Mouse (Mus musculus): ENCODE data around the gene Grin2d. TPM values are rescaled to one million over a fixed set of nuclear protein-coding genes. Genes with fewer than 3 reads are reported as not detected.
A peak's percentile ranks its signal among the peaks of the same experiment; 100 is the strongest.

Gene Grin2d
- polyA plus RNA-seq, 1 experiment, result 21.1 TPM

DNA sequence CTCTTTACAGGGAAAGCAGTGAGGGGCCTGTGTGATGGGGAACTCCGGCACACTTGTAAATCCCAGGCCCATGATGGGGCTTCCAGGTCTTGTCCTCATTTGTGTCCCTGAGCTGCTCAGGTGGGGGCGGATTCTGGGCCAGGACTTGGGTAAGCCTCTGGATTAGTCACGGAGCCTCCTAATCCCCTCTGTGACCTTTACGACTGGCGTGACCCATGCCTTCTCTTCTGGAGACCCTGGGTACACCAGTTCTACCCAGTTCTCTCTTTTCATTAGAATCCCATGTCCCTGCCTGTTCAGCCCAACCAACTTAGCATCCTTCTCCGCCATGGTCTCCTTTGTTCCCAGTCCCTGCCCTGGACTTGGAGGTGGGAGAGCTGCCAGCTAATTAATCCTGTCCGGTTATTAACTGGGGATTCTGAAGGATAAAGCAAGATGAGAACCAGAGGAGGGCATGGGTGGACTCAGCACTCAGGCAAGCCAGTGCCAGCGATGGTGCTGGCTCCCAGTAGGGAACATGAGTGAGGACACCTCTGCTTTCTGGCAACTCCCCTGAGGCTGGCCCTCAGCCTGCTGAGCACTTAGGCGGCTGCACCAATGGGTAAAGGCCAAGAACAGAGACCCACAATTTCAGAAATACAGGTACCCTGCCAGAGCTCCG, 62.7 kb downstream of the Grin2d start:
- Histone ChIP-seq H3K27ac (ENCODE audit: control insufficient read depth, insufficient read depth, low read depth, low read length) (no peak overlapping the region; the same call in 1 of the 2 replicates), H3K36me3 (ENCODE audit: control insufficient read depth, insufficient read depth, low read length) (peaks cover 3% of the 10 kb centered on the region; the same call in 1 of the 2 replicates), H3K4me1 (ENCODE audit: control insufficient read depth, insufficient read depth, low read length) (peaks cover 33% of the 10 kb centered on the region), H3K27me3 (ENCODE audit: control insufficient read depth, insufficient read depth, low read length) (no peaks in the 10 kb centered on the region), H3K4me3 (ENCODE audit: control insufficient read depth, low read depth, low read length) (peak overlapping the region; percentile 99)
- TF ChIP-seq CTCF (IDR thresholded peaks at IDR 0.05; ENCODE audit: control insufficient read depth, insufficient read depth, insufficient replicate concordance, low read depth, low read length) (no peak), POLR2A (IDR thresholded peaks at IDR 0.05; ENCODE audit: control insufficient read depth, low read depth, low read length) (no peak)

DNA sequence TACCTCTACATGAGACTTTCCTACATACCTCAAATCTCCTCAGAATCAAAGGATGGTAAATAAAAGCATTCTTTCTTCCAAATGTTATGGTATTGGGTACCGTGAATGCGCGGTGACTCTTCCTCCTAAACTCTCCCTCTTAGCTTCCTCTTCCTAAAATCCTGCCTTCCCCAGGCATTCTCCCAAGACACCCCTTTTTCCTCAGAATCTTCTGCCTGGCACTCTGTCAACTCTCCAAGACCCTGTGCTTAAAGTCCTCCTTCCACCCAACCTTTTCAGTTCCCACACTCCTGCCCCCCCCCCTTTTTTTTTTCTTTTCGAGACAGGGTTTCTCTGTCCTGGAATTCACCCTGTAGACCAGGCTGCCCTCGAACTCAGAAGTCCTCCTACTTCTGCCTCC, 63.3 kb downstream of the Grin2d start:
- Histone ChIP-seq H3K27ac (ENCODE audit: control insufficient read depth, insufficient read depth, low read depth, low read length) (peak overlapping the region; percentile 79), H3K4me3 (ENCODE audit: control insufficient read depth, low read depth, low read length) (peak overlapping the region; percentile 99), H3K4me1 (ENCODE audit: control insufficient read depth, insufficient read depth, low read length) (peaks cover 31% of the 10 kb centered on the region), H3K36me3 (ENCODE audit: control insufficient read depth, insufficient read depth, low read length) (peaks cover 3% of the 10 kb centered on the region; the same call in 1 of the 2 replicates), H3K27me3 (ENCODE audit: control insufficient read depth, insufficient read depth, low read length) (no peaks in the 10 kb centered on the region)
- TF ChIP-seq POLR2A (IDR thresholded peaks at IDR 0.05; ENCODE audit: control insufficient read depth, low read depth, low read length) (no peak), CTCF (IDR thresholded peaks at IDR 0.05; ENCODE audit: control insufficient read depth, insufficient read depth, insufficient replicate concordance, low read depth, low read length) (no peak)

DNA sequence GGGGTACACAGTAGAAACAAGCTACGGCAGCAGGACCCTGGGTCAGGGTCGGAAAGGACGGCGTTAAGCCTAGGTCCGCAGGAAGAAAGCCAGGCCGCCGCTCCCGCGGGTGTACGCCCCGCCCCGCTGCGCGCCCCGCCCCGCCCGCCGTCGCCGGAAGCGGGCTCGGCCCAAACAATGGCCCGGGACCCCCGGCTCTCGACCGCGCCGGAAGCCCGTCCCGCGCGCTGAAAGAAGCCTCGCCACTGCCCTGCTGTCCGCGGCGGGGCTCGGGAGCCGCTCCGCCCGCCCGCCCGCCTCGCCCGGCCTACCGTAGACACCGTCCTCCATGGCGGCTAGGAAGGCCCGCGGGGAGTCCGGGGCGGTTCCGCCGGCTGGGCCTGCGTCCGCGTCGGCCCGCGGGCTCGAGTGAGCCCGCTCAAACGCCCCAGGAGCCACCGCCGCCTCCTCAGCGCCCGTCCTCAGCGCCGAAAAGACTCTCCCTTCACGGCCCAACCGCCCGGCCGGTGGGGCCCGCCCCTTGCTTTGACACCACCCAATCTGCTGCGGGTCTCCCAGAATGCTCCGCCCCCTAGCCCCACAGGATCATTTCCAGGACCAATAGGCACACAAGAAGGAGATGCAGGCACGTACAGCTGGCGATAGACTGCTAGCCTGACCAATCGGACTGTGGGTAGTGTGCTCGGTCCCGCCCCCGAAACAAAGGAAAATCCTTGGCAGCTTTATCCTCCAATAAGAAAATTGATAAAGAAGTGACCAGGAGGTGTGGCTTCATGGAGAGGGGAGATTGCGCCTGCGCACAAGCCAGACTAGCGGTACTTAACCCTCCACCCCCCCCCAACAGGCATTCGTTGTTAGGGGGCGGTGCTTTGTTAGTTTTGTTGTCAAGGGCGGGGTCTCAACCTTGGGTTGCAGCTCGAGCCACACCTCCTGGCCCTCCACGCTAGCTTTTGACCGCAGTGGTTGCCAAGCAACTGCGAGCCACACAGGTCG, 64.1 kb downstream of the Grin2d start, which contains the start of gene Cyth2:
TSS of gene Cyth2 (minus strand) at position 795 of the 993 bp plus-strand sequence.
- peaks cover 3% of the 10 kb centered on the region; the same call in 1 of the 2 replicates for H3K36me3 ChIP-seq (ENCODE audit: control insufficient read depth, insufficient read depth, low read length)
- TF ChIP-seq POLR2A (IDR thresholded peaks at IDR 0.05; ENCODE audit: control insufficient read depth, low read depth, low read length) (peak; percentile 91), CTCF (IDR thresholded peaks at IDR 0.05; ENCODE audit: control insufficient read depth, insufficient read depth, insufficient replicate concordance, low read depth, low read length) (no peak)

DNA sequence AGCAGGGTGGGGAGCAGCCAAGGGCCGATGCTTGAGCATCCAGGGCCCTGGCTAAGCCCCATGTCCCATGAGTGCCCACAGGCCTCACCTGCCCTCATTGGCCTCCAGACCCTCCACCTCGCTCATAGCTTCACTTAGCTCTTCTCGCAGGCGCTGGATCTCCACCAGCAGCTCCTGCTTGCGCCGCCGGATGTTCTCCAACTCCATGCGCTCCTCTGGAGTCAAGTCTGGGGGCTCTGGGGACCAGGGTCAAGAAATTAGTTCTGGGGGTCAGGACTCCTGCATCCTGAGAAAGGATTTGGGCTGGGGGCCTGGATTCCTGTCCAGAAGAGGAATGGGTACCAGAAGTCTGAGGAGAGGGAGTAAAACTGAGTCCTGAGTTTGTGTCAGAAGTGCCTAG, 65.3 kb downstream of the Grin2d start:
- Histone ChIP-seq H3K27ac (ENCODE audit: control insufficient read depth, insufficient read depth, low read depth, low read length) (peak overlapping the region; percentile 93), H3K27me3 (ENCODE audit: control insufficient read depth, insufficient read depth, low read length) (no peaks in the 10 kb centered on the region), H3K4me1 (ENCODE audit: control insufficient read depth, insufficient read depth, low read length) (peaks cover 33% of the 10 kb centered on the region), H3K36me3 (ENCODE audit: control insufficient read depth, insufficient read depth, low read length) (peaks cover 10% of the 10 kb centered on the region), H3K4me3 (ENCODE audit: control insufficient read depth, low read depth, low read length) (peak overlapping the region; percentile 99)
- TF ChIP-seq CTCF (IDR thresholded peaks at IDR 0.05; ENCODE audit: control insufficient read depth, insufficient read depth, insufficient replicate concordance, low read depth, low read length) (no peak), POLR2A (IDR thresholded peaks at IDR 0.05; ENCODE audit: control insufficient read depth, low read depth, low read length) (no peak)

More for the DNA sequence above, 64.1 kb downstream of the Grin2d start, which contains the start of gene Cyth2:
- peak within 1 kb of the TSS; percentile 100 for H3K27ac ChIP-seq (ENCODE audit: control insufficient read depth, insufficient read depth, low read depth, low read length)
- H3K4me3 ChIP-seq (ENCODE audit: control insufficient read depth, low read depth, low read length), result peak within 1 kb of the TSS; percentile 99
- peaks cover 34% of the 10 kb centered on the region for H3K4me1 ChIP-seq (ENCODE audit: control insufficient read depth, insufficient read depth, low read length)
- H3K27me3 ChIP-seq (ENCODE audit: control insufficient read depth, insufficient read depth, low read length), result no peaks in the 10 kb centered on the region

DNA sequence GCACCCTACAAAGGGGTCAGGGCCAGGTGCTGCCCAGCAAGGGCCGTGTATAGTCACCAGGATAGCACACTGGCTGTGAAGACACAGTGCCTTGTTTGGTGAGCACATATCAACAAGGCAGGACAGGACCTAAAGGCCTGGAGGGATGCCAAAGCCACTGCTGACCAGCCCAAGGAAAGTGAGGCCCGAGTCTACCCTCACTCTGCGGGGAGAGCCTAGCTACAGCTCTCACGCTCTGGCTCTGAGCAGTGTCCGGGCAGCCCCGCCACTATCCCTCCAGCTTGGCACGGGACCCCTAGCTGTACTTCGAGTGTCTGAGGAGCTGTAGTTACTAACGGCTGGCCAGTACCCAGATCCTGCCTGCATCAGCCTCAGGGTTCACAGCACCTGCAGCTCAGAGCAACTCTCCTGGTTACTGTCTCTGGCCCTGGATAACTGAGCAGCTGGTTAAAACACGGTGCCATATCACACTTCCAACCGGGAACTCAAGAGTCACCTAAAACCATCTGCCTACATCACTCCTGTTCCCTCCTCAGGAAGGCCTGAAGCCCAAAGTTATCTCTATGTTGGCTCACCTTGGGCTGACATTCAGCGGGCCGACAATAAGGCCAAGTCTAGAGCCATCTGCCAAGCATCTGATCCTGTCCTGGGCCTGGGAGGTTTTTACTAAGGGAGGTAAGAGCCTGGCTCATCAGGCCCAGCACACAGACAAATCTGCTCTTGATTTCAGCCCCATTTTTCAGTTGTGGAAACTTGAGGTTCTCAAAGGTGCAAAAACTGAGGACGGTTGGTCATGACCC, 68.7 kb downstream of the Grin2d start:
- peaks cover 14% of the 10 kb centered on the region for H3K36me3 ChIP-seq (ENCODE audit: control insufficient read depth, insufficient read depth, low read length)
- no peaks in the 10 kb centered on the region for H3K27me3 ChIP-seq (ENCODE audit: control insufficient read depth, insufficient read depth, low read length)
- H3K4me1 ChIP-seq (ENCODE audit: control insufficient read depth, insufficient read depth, low read length), result peaks cover 23% of the 10 kb centered on the region

DNA sequence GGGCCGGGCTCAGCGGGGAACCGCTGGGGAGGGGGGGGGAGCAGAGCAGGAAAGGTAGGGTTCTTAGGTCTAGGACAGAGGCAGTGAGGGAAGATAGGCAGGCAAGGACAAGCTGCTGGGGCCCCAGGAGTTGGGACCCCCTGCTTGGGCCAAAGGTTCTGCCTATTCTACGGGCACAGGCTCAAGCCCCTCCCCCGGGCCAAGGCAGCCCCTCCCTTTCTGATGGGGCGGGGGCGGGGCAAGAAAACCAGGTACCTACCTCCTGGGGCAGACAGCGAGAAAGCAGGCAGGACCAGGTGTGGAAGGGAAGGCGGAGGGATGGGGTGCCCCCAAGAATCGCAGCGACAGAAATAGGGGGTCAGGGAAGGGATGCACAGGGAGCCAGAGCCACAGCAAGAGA, 69.7 kb downstream of the Grin2d start:
- Histone ChIP-seq H3K4me1 (ENCODE audit: control insufficient read depth, insufficient read depth, low read length) (peaks cover 22% of the 10 kb centered on the region), H3K4me3 (ENCODE audit: control insufficient read depth, low read depth, low read length) (no peak overlapping the region), H3K36me3 (ENCODE audit: control insufficient read depth, insufficient read depth, low read length) (peaks cover 14% of the 10 kb centered on the region), H3K27me3 (ENCODE audit: control insufficient read depth, insufficient read depth, low read length) (no peaks in the 10 kb centered on the region), H3K27ac (ENCODE audit: control insufficient read depth, insufficient read depth, low read depth, low read length) (no peak overlapping the region)
- TF ChIP-seq POLR2A (IDR thresholded peaks at IDR 0.05; ENCODE audit: control insufficient read depth, low read depth, low read length), result no peak
- no peak for TF ChIP-seq CTCF (IDR thresholded peaks at IDR 0.05; ENCODE audit: control insufficient read depth, insufficient read depth, insufficient replicate concordance, low read depth, low read length)

More for the DNA sequence above, 68.7 kb downstream of the Grin2d start:
- no peak for TF ChIP-seq POLR2A (IDR thresholded peaks at IDR 0.05; ENCODE audit: control insufficient read depth, low read depth, low read length)
- TF ChIP-seq CTCF (IDR thresholded peaks at IDR 0.05; ENCODE audit: control insufficient read depth, insufficient read depth, insufficient replicate concordance, low read depth, low read length), result no peak
- H3K4me3 ChIP-seq (ENCODE audit: control insufficient read depth, low read depth, low read length), result no peak overlapping the region
- H3K27ac ChIP-seq (ENCODE audit: control insufficient read depth, insufficient read depth, low read depth, low read length), result no peak overlapping the region

Measured in testis, adult 2 months (tissue).